Comparison of ENCODE assay signal across 8 mouse cellular contexts in genomic region chr8:71485142-71486135, GRCm38 (mm10). TPM values are rescaled to one million over a fixed set of nuclear protein-coding genes. Genes with fewer than 3 reads are reported as not detected.
A peak's percentile ranks its signal among the peaks of the same experiment; 100 is the strongest.
DNase-seq lines count a peak whose midpoint lies in the region; ATAC-seq and TF ChIP-seq lines count a peak whose summit lies in the region.

Ano8 (minus strand) TSS chr8:71485963.

- peak; percentile 81 for DNase-seq in CD8-positive naive resting alpha-beta T cell, adult 2 months (ENCODE audit: low read depth in 2 of 2, low spot score in 2 of 2)
- DNase-seq in brain, embryonic 14.5 days (ENCODE audit: low read depth) = peak; percentile 97
- DNase-seq in heart, postnatal 0 days (ENCODE audit: low spot score) = peak; percentile 92
- peak; percentile 91 to 93 for DNase-seq in kidney, postnatal 36 days
- DNase-seq in stomach, postnatal 0 days (ENCODE audit: low spot score) = peak; percentile 83

- TF ChIP-seq CTCF in brain, embryonic 14.5 days (IDR thresholded peaks at IDR 0.05; ENCODE audit: borderline replicate concordance, extremely low read depth, insufficient read depth, insufficient read length) = no peak
- TF ChIP-seq CTCF in heart, postnatal 0 days (IDR thresholded peaks at IDR 0.05; ENCODE audit: low read depth) = no peak
- TF ChIP-seq CTCF in stomach, postnatal 0 days (IDR thresholded peaks at IDR 0.05; ENCODE audit: low read depth) = no peak

- ATAC-seq in forebrain, embryonic 13.5 days = peak; percentile 77
- ATAC-seq in heart, postnatal 0 days (ENCODE audit: insufficient read depth, low read depth) = peak; percentile 73
- no peak for ATAC-seq in liver, embryonic 16.5 days (ENCODE audit: low read depth)
- ATAC-seq in neural tube, embryonic 12.5 days (ENCODE audit: low FRiP score, low read depth) = peak; percentile 68
- ATAC-seq in stomach, postnatal 0 days (ENCODE audit: low FRiP score, low TSS enrichment) = peak; percentile 47

- H3K9me3 ChIP-seq in forebrain, embryonic 13.5 days (replicated peaks) = no peaks in the 10 kb centered on the region
- no peaks in the 10 kb centered on the region for H3K9me3 ChIP-seq in heart, postnatal 0 days (replicated peaks; ENCODE audit: control insufficient read depth, low read length)
- no peaks in the 10 kb centered on the region for H3K9me3 ChIP-seq in liver, embryonic 16.5 days (replicated peaks; ENCODE audit: control insufficient read depth, low read length)
- no peaks in the 10 kb centered on the region for H3K9me3 ChIP-seq in neural tube, embryonic 12.5 days
- no peaks in the 10 kb centered on the region for H3K9me3 ChIP-seq in stomach, postnatal 0 days (ENCODE audit: control insufficient read depth, low read length)

- peak within 1 kb of the TSS; percentile 91 for H3K27ac ChIP-seq in forebrain, embryonic 13.5 days
- H3K27ac ChIP-seq in heart, postnatal 0 days (ENCODE audit: low read depth) = peak within 1 kb of the TSS; percentile 40; the same call in 1 of the 2 replicates
- no peak within 1 kb of the TSS for H3K27ac ChIP-seq in liver, embryonic 16.5 days (ENCODE audit: low read length)
- H3K27ac ChIP-seq in neural tube, embryonic 12.5 days = peak within 1 kb of the TSS; percentile 57; the same call in 1 of the 2 replicates
- H3K27ac ChIP-seq in stomach, postnatal 0 days (replicated peaks) = peak within 1 kb of the TSS; percentile 73; the same call in 1 of the 2 replicates

- peak within 1 kb of the TSS; percentile 92 for H3K4me3 ChIP-seq in forebrain, embryonic 13.5 days
- H3K4me3 ChIP-seq in heart, postnatal 0 days (ENCODE audit: low read depth, low read length) = peak within 1 kb of the TSS; percentile 73
- peak within 1 kb of the TSS; percentile 64 for H3K4me3 ChIP-seq in liver, embryonic 16.5 days (ENCODE audit: low read depth, low read length)
- peak within 1 kb of the TSS; percentile 87 for H3K4me3 ChIP-seq in neural tube, embryonic 12.5 days
- H3K4me3 ChIP-seq in stomach, postnatal 0 days (ENCODE audit: low read depth, low read length) = peak within 1 kb of the TSS; percentile 72

- peaks cover 44% of the 10 kb centered on the region for H3K36me3 ChIP-seq in forebrain, embryonic 13.5 days (ENCODE audit: poor library complexity, severe bottlenecking)
- H3K36me3 ChIP-seq in heart, postnatal 0 days (replicated peaks; ENCODE audit: control insufficient read depth, insufficient read depth, low read length) = no peaks in the 10 kb centered on the region
- no peaks in the 10 kb centered on the region; the same call in 1 of the 2 replicates for H3K36me3 ChIP-seq in liver, embryonic 16.5 days (ENCODE audit: control insufficient read depth, insufficient read depth)
- peaks cover 41% of the 10 kb centered on the region for H3K36me3 ChIP-seq in neural tube, embryonic 12.5 days
- no peaks in the 10 kb centered on the region for H3K36me3 ChIP-seq in stomach, postnatal 0 days (ENCODE audit: control insufficient read depth, insufficient read depth, low read length)

- TF ChIP-seq EP300 in heart, postnatal 0 days (IDR thresholded peaks at IDR 0.05; ENCODE audit: low read depth) = no peak
- TF ChIP-seq EP300 in stomach, postnatal 0 days (optimal IDR thresholded peaks at IDR 0.05) = no peak

- TF ChIP-seq POLR2A in brain, embryonic 14.5 days (IDR thresholded peaks at IDR 0.05; ENCODE audit: borderline replicate concordance, extremely low read depth, insufficient read depth, insufficient read length, poor library complexity, severe bottlenecking) = peak; percentile 77

- 7% methylated on average over 37 of the region's 58 CpGs for WGBS in forebrain, embryonic 13.5 days
- WGBS in heart, postnatal 0 days = 7% methylated on average over 50 of the region's 58 CpGs
- WGBS in liver, embryonic 16.5 days (ENCODE audit: insufficient replicate concordance) = 4% methylated on average over 52 of the region's 58 CpGs
- WGBS in neural tube, embryonic 12.5 days = 5% methylated on average over 58 of the region's 58 CpGs
- 7% methylated on average over 44 of the region's 58 CpGs for WGBS in stomach, postnatal 0 days

- H3K4me1 ChIP-seq in forebrain, embryonic 13.5 days = peaks cover 54% of the 10 kb centered on the region
- peaks cover 10% of the 10 kb centered on the region for H3K4me1 ChIP-seq in heart, postnatal 0 days (ENCODE audit: control insufficient read depth, insufficient read depth)
- peaks cover 23% of the 10 kb centered on the region for H3K4me1 ChIP-seq in liver, embryonic 16.5 days (ENCODE audit: control insufficient read depth, low read depth, low read length)
- H3K4me1 ChIP-seq in neural tube, embryonic 12.5 days = peaks cover 40% of the 10 kb centered on the region
- H3K4me1 ChIP-seq in stomach, postnatal 0 days (replicated peaks; ENCODE audit: control insufficient read depth, insufficient read depth) = peaks cover 9% of the 10 kb centered on the region

- H3K27me3 ChIP-seq in forebrain, embryonic 13.5 days = no peaks in the 10 kb centered on the region
- no peaks in the 10 kb centered on the region for H3K27me3 ChIP-seq in heart, postnatal 0 days (ENCODE audit: control insufficient read depth, insufficient read depth, low read length)
- no peaks in the 10 kb centered on the region for H3K27me3 ChIP-seq in liver, embryonic 16.5 days (ENCODE audit: control insufficient read depth, insufficient read depth, low read depth, low read length)
- no peaks in the 10 kb centered on the region for H3K27me3 ChIP-seq in neural tube, embryonic 12.5 days (replicated peaks)
- no peaks in the 10 kb centered on the region for H3K27me3 ChIP-seq in stomach, postnatal 0 days (ENCODE audit: control insufficient read depth, insufficient read depth, low read length)

- peak within 1 kb of the TSS; percentile 83 for H3K4me2 ChIP-seq in forebrain, embryonic 13.5 days
- H3K4me2 ChIP-seq in heart, postnatal 0 days (ENCODE audit: low read depth, low read length) = peak within 1 kb of the TSS; percentile 94
- H3K4me2 ChIP-seq in liver, embryonic 16.5 days (ENCODE audit: low read depth, low read length) = peak within 1 kb of the TSS; percentile 86
- H3K4me2 ChIP-seq in neural tube, embryonic 12.5 days (replicated peaks) = peak within 1 kb of the TSS; percentile 76
- peak within 1 kb of the TSS; percentile 92 for H3K4me2 ChIP-seq in stomach, postnatal 0 days (replicated peaks; ENCODE audit: low read depth)

- H3K9ac ChIP-seq in forebrain, embryonic 13.5 days = peak within 1 kb of the TSS; percentile 98
- H3K9ac ChIP-seq in heart, postnatal 0 days (replicated peaks; ENCODE audit: low read depth, low read length) = peak within 1 kb of the TSS; percentile 64
- H3K9ac ChIP-seq in liver, embryonic 16.5 days (ENCODE audit: low read depth, low read length) = peak within 1 kb of the TSS; percentile 57
- H3K9ac ChIP-seq in neural tube, embryonic 12.5 days = peak within 1 kb of the TSS; percentile 97
- H3K9ac ChIP-seq in stomach, postnatal 0 days (ENCODE audit: low read length) = peak within 1 kb of the TSS; percentile 78

RNA-seq across cellular contexts. Expression of gene Ano8, which starts in this region (rescaled TPM):
- 124 and 153 TPM in 2 replicates for polyA plus RNA-seq in brain, embryonic 14.5 days (2012; rRNA removed)
- polyA plus RNA-seq in forebrain, embryonic 13.5 days (2015; fragmentation: Nextera tagmentation; extraction: Ambion mirVana) = 4.0 and 4.5 TPM in 2 replicates
- total RNA-seq in heart, postnatal 0 days (2014; rRNA removed; ENCODE audit: low replicate concordance) = 10.8 and 15.0 TPM in 2 replicates
- polyA plus RNA-seq in heart, postnatal 0 days (2015; fragmentation: Nextera tagmentation; extraction: Ambion mirVana) = 0.74 and 0.93 TPM in 2 replicates
- polyA plus RNA-seq in liver, embryonic 16.5 days (2015; fragmentation: Nextera tagmentation; extraction: Ambion mirVana) = 0.07 and 0.14 TPM in 2 replicates
- polyA plus RNA-seq in neural tube, embryonic 12.5 days (2016; fragmentation: Nextera tagmentation; extraction: Ambion mirVana) = 19.7 and 23.7 TPM in 2 replicates
- polyA plus RNA-seq in stomach, postnatal 0 days (2015; fragmentation: Nextera tagmentation; extraction: Ambion mirVana) = 0.68 and 1.1 TPM in 2 replicates
